Comparison of ENCODE assay signal across 14 mouse cellular contexts in genomic region chr12:5807996-5808886, GRCm38 (mm10).
DNase-seq lines count a peak whose midpoint lies in the region; ATAC-seq lines count a peak whose summit lies in the region.
"Had no signal": no experiment of that assay in that cellular context is flagged by ENCODE, and none has a peak within 500 bp of the region (broad histone marks: within the 10 kb centered on the region; RNA-seq: fewer than 3 reads in every experiment).

No protein-coding gene starts in this region.

- intact Hi-C loops in heart, postnatal 36 days (cut with DNase I): no loop called here

- ATAC-seq in heart, embryonic 16.5 days (replicated peaks; ENCODE audit: extremely low read depth, insufficient read depth, low FRiP score): no peak
- ATAC-seq in neural tube, embryonic 14.5 days (ENCODE audit: low read depth): peak; percentile 46; the same call in 1 of the 2 replicates
- ATAC-seq in neural tube, embryonic 15.5 days (ENCODE audit: low FRiP score): no peak
- ATAC-seq: intestine, embryonic 15.5 days had no signal

- peak; percentile 29 to 32 for DNase-seq in cerebellum, postnatal 10 days
- DNase-seq in cerebellum, adult 9-11 months: no peak
- no peak for DNase-seq in heart, postnatal 36 days
- DNase-seq in yolk sac, embryonic 10.5 days (ENCODE audit: low spot score): peak; percentile 2
- no peak for DNase-seq in left cerebral cortex, adult 8-10 months (ENCODE audit: low spot score in 2 of 2)
- DNase-seq: gastrocnemius, postnatal 25 days; layer of hippocampus, postnatal 36 days; liver, embryonic 13.5 days; thymus, adult 18-20 months had no signal

- no peak overlapping the region for H3K9ac ChIP-seq in heart, embryonic 16.5 days (ENCODE audit: low read length)
- no peak overlapping the region for H3K9ac ChIP-seq in neural tube, embryonic 14.5 days (replicated peaks; ENCODE audit: low read depth, low read length)
- no peak overlapping the region for H3K9ac ChIP-seq in neural tube, embryonic 15.5 days (replicated peaks)
- H3K9ac ChIP-seq: intestine, embryonic 15.5 days; liver, embryonic 13.5 days had no signal

- H3K4me1 ChIP-seq in heart, embryonic 16.5 days (ENCODE audit: control insufficient read depth, insufficient read depth, low read length): no peaks in the 10 kb centered on the region
- no peaks in the 10 kb centered on the region for H3K4me1 ChIP-seq in neural tube, embryonic 14.5 days (ENCODE audit: control insufficient read depth, insufficient read depth, low read length)
- H3K4me1 ChIP-seq in neural tube, embryonic 15.5 days: peaks cover 10% of the 10 kb centered on the region
- H3K4me1 ChIP-seq: liver, embryonic 13.5 days had no signal

- no peaks in the 10 kb centered on the region for H3K27me3 ChIP-seq in heart, embryonic 16.5 days (ENCODE audit: control insufficient read depth, insufficient read depth, low read length)
- H3K27me3 ChIP-seq in neural tube, embryonic 14.5 days (ENCODE audit: control insufficient read depth, insufficient read depth, low read length): no peaks in the 10 kb centered on the region
- no peaks in the 10 kb centered on the region for H3K27me3 ChIP-seq in neural tube, embryonic 15.5 days (replicated peaks)
- H3K27me3 ChIP-seq: intestine, embryonic 15.5 days; liver, embryonic 13.5 days had no signal

- H3K4me3 ChIP-seq in heart, embryonic 16.5 days (ENCODE audit: low read length): no peak overlapping the region
- no peak overlapping the region for H3K4me3 ChIP-seq in neural tube, embryonic 14.5 days (ENCODE audit: low read depth, low read length)
- H3K4me3 ChIP-seq in neural tube, embryonic 15.5 days (replicated peaks): no peak overlapping the region
- H3K4me3 ChIP-seq: intestine, embryonic 15.5 days; liver, embryonic 13.5 days had no signal

- H3K9me3 ChIP-seq in heart, embryonic 16.5 days (replicated peaks; ENCODE audit: control insufficient read depth, low read length): no peaks in the 10 kb centered on the region
- H3K9me3 ChIP-seq in neural tube, embryonic 14.5 days (ENCODE audit: control insufficient read depth, low read length): no peaks in the 10 kb centered on the region
- H3K9me3 ChIP-seq in neural tube, embryonic 15.5 days (replicated peaks): no peaks in the 10 kb centered on the region
- H3K9me3 ChIP-seq: intestine, embryonic 15.5 days; liver, embryonic 13.5 days had no signal

- H3K27ac ChIP-seq in heart, embryonic 16.5 days (ENCODE audit: low read length): no peak overlapping the region
- H3K27ac ChIP-seq in neural tube, embryonic 14.5 days (ENCODE audit: low read depth, low read length): no peak overlapping the region
- H3K27ac ChIP-seq in neural tube, embryonic 15.5 days (replicated peaks): no peak overlapping the region
- H3K27ac ChIP-seq: intestine, embryonic 15.5 days; liver, embryonic 13.5 days; macrophage had no signal

- 19% methylated on average over 18 of the region's 18 CpGs for WGBS in heart, embryonic 16.5 days
- 31% methylated on average over 18 of the region's 18 CpGs for WGBS in neural tube, embryonic 14.5 days
- 30% methylated on average over 18 of the region's 18 CpGs for WGBS in neural tube, embryonic 15.5 days

- H3K4me2 ChIP-seq in heart, embryonic 16.5 days (ENCODE audit: low read depth, low read length): peak overlapping the region; percentile 23; the same call in 1 of the 2 replicates
- H3K4me2 ChIP-seq in neural tube, embryonic 14.5 days (ENCODE audit: low read depth, low read length): no peak overlapping the region
- no peak overlapping the region for H3K4me2 ChIP-seq in neural tube, embryonic 15.5 days
- H3K4me2 ChIP-seq: intestine, embryonic 15.5 days; liver, embryonic 13.5 days had no signal

- no peaks in the 10 kb centered on the region for H3K36me3 ChIP-seq in heart, embryonic 16.5 days (ENCODE audit: control insufficient read depth, insufficient read depth)
- H3K36me3 ChIP-seq in neural tube, embryonic 14.5 days (ENCODE audit: control insufficient read depth, insufficient read depth, low read length): no peaks in the 10 kb centered on the region
- no peaks in the 10 kb centered on the region for H3K36me3 ChIP-seq in neural tube, embryonic 15.5 days
- H3K36me3 ChIP-seq: intestine, embryonic 15.5 days; liver, embryonic 13.5 days had no signal

Comparison
In these comparisons a context has a peak if more than half of its experiments do, and no peak if none do; other contexts are left out.
1. DNase-seq: peak in cerebellum, postnatal 10 days (2 of 2) and yolk sac, embryonic 10.5 days (single experiment); none in cerebellum, adult 9-11 months (single experiment), heart, postnatal 36 days (0 of 2) and left cerebral cortex, adult 8-10 months (0 of 2).